Mouse (Mus musculus) olfactory bulb, adult 2 months (tissue): ENCODE measurements around the gene Rrp15.

Experiments used
- CTCF ChIP-seq: fragments of 200-500 bp; IDR thresholded peaks from 2 replicates; pipeline ENCODE4 v1.5.1; 2012; ENCODE audit warnings: low read depth, mild to moderate bottlenecking, low read length, moderate library complexity; ENCODE audit not compliant: insufficient read depth
- POLR2A ChIP-seq: fragments of 200-500 bp; IDR thresholded peaks from 2 replicates; pipeline ENCODE4 v1.6.1; 2012; ENCODE audit warnings: mild to moderate bottlenecking, low read depth, low read length, moderate library complexity; ENCODE audit not compliant: insufficient read depth

DNA sequence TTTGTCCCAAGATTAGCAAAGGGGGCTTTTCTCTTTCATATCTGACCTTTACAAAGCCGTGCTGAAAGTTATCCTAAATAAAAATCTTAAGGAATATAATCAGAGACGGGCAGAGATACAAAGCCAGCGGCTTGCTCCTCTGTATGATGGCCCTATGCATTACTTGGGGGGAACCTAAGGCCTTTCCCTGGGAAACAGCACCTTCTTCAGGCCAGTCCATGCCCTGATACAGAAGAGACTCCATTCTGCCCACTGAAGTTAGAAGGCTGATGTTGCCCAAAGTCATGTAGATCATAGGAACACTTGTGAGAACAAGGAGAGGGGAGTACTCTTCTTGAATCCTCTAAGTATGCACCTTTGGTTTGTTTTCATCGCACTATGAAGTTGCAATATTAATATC lies 56.8 kb downstream of the Rrp15 start:
- TF ChIP-seq CTCF, result no peak
- TF ChIP-seq POLR2A, result no peak
